Mouse (Mus musculus) limb, embryonic 14.5 days (tissue): ENCODE data around the gene Srsf6. TPM values are rescaled to one million over a fixed set of nuclear protein-coding genes. Genes with fewer than 3 reads are reported as not detected.
"Not testable (repeated sequence)": the region's sequence is repeated elsewhere in the genome, so short reads cannot be mapped to it uniquely, and the experiment has no call there.

Experiments used
- ATAC-seq: fragments of 200-750 bp; cut with Nextera tagmentation; 2 replicates; pipeline ENCODE4 v1.8.0; 2017; ENCODE audit warnings: low read depth, moderate number of reproducible peaks, moderate TSS enrichment; ENCODE audit not compliant: low FRiP score
- DNase-seq: peaks from one replicate; pipeline ENCODE4 v3.0.0-alpha.2; 2015; ENCODE audit warnings: low spot score
- H3K27ac ChIP-seq: fragments of 300-500 bp; sonication (generic); replicated peaks from 2 replicates; pipeline ENCODE4 v1.5.1; 2014; ENCODE audit warnings: low read depth, mild to moderate bottlenecking, low read length, moderate library complexity, mixed read lengths
- H3K27me3 ChIP-seq: fragments of 300-500 bp; sonication (generic); 2 replicates; pipeline ENCODE4 v1.6.1; 2014; ENCODE audit warnings: low read length, mixed read lengths; ENCODE audit not compliant: control insufficient read depth, insufficient read depth
- H3K36me3 ChIP-seq: fragments of 300-500 bp; sonication (generic); 2 replicates; pipeline ENCODE4 v1.6.1; 2014; ENCODE audit warnings: mild to moderate bottlenecking, low read length, moderate library complexity, mixed read lengths; ENCODE audit not compliant: control insufficient read depth, insufficient read depth
- H3K4me1 ChIP-seq: fragments of 300-500 bp; sonication (generic); 2 replicates; pipeline ENCODE4 v1.6.1; 2014; ENCODE audit warnings: antibody characterized with exemption, low read length, mixed read lengths; ENCODE audit not compliant: control insufficient read depth, insufficient read depth
- H3K4me2 ChIP-seq: fragments of 300-500 bp; sonication (generic); replicated peaks from 2 replicates; pipeline ENCODE4 v1.6.1; 2014; ENCODE audit warnings: low read depth, mild to moderate bottlenecking, low read length, moderate library complexity; ENCODE audit not compliant: severe bottlenecking
- H3K4me3 ChIP-seq: fragments of 300-500 bp; sonication (generic); replicated peaks from 2 replicates; pipeline ENCODE4 v1.5.1; 2014; ENCODE audit warnings: low read length
- H3K9ac ChIP-seq: fragments of 300-500 bp; sonication (generic); 2 replicates; pipeline ENCODE4 v1.6.1; 2014; ENCODE audit warnings: mild to moderate bottlenecking, low read depth, low read length, moderate library complexity; ENCODE audit not compliant: severe bottlenecking
- H3K9me3 ChIP-seq: fragments of 300-500 bp; sonication (generic); 2 replicates; pipeline ENCODE4 v1.6.1; 2016; ENCODE audit warnings: low read length; ENCODE audit not compliant: control insufficient read depth
- POLR2A ChIP-seq: fragments of 200-500 bp; IDR thresholded peaks from 2 replicates; pipeline ENCODE4 v1.8.0; 2012; ENCODE audit warnings: inconsistent platforms, mild to moderate bottlenecking, moderate library complexity, borderline replicate concordance; ENCODE audit not compliant: insufficient read depth, insufficient read length; ENCODE audit errors: extremely low read depth
- WGBS: fragments of 180-500 bp; shearing (Covaris S2); extraction: QIAGEN DNeasy Blood & Tissue Kit; methylation state at CpG from one replicate; pipeline ENCODE4 v1.1.7; 2014; 5-methylcytosine and 5-hydroxymethylcytosine counted together
- polyA plus RNA-seq, 2 experiments: library from polyadenylated mRNA; depleted of rRNA in 1 of 2; stranded (reverse) in 1 of 2; unstranded in 1 of 2; fragments of >200 nt; fragmentation: Nextera tagmentation in 1 of 2; extraction: Ambion mirVana in 1 of 2; gene quantifications; 2 replicates each; pipeline versions ENCODE4 v1.2.1 to v1.2.3; 2012 to 2014

Srsf6 gene
- polyA plus RNA-seq, 2 experiments, result 197 to 535 TPM

- Histone ChIP-seq H3K36me3 (no peaks in the 10 kb centered on the region), H3K4me3 (no peak overlapping the region), H3K9ac (no peak overlapping the region), H3K4me1 (no peaks in the 10 kb centered on the region), H3K27ac (no peak overlapping the region), H3K27me3 (no peaks in the 10 kb centered on the region), H3K4me2 (no peak overlapping the region), H3K9me3 (no peaks in the 10 kb centered on the region)
- ATAC-seq, result no peak
- no peak for DNase-seq
- WGBS, result 79% methylated on average over 12 of the region's 12 CpGs
- TF ChIP-seq POLR2A, result no peak
Measured at GRCm38 (mm10) chr2:162889731-162890130, 41.6 kb upstream of the Srsf6 start.

- H3K27me3 ChIP-seq, ATAC-seq, H3K4me1 ChIP-seq, H3K27ac ChIP-seq, H3K4me2 ChIP-seq, H3K9ac ChIP-seq, H3K4me3 ChIP-seq, H3K36me3 ChIP-seq, DNase-seq, H3K9me3 ChIP-seq: not testable (repeated sequence)
- WGBS, result 81% methylated on average over 3 of the region's 3 CpGs
Measured at GRCm38 (mm10) chr2:162892979-162893378, 38.3 kb upstream of the Srsf6 start.

GRCm38 (mm10) chr2:162899256-162899655 lies 32.1 kb upstream of the Srsf6 start:
- H3K9me3 ChIP-seq, H3K27me3 ChIP-seq, DNase-seq, H3K4me1 ChIP-seq, H3K4me3 ChIP-seq, H3K4me2 ChIP-seq, ATAC-seq, H3K36me3 ChIP-seq, H3K27ac ChIP-seq, H3K9ac ChIP-seq: not testable (repeated sequence)
- WGBS, result 85% methylated on average over 16 of the region's 20 CpGs

- no peak for DNase-seq
- no peak overlapping the region for H3K4me3 ChIP-seq
- H3K27ac ChIP-seq, result no peak overlapping the region
- H3K27me3 ChIP-seq, result no peaks in the 10 kb centered on the region
- no peak overlapping the region for H3K9ac ChIP-seq
- no peaks in the 10 kb centered on the region for H3K36me3 ChIP-seq
- H3K4me2 ChIP-seq, result no peak overlapping the region
- H3K9me3 ChIP-seq, result no peaks in the 10 kb centered on the region
- no peak for ATAC-seq
- WGBS, result 78% methylated on average over 12 of the region's 12 CpGs
- no peaks in the 10 kb centered on the region for H3K4me1 ChIP-seq
- no peak for TF ChIP-seq POLR2A
Measured at GRCm38 (mm10) chr2:162899880-162900589, 31.3 kb upstream of the Srsf6 start.

- Histone ChIP-seq H3K9ac (no peak overlapping the region), H3K9me3 (no peaks in the 10 kb centered on the region), H3K27ac (no peak overlapping the region), H3K4me1 (no peaks in the 10 kb centered on the region), H3K27me3 (no peaks in the 10 kb centered on the region), H3K4me3 (no peak overlapping the region), H3K4me2 (no peak overlapping the region), H3K36me3 (no peaks in the 10 kb centered on the region)
- no peak for TF ChIP-seq POLR2A
- WGBS, result 47% methylated on average over 2 of the region's 2 CpGs
- DNase-seq (no peak), ATAC-seq (no peak)
Measured at GRCm38 (mm10) chr2:162900590-162900916, 30.8 kb upstream of the Srsf6 start.

- no peak for ATAC-seq
- Histone ChIP-seq H3K4me2 (no peak overlapping the region), H3K27me3 (no peaks in the 10 kb centered on the region), H3K36me3 (no peaks in the 10 kb centered on the region), H3K9ac (no peak overlapping the region), H3K4me3 (no peak overlapping the region), H3K27ac (no peak overlapping the region), H3K4me1 (no peaks in the 10 kb centered on the region), H3K9me3 (no peaks in the 10 kb centered on the region)
- WGBS, result 62% methylated on average over 4 of the region's 4 CpGs
- no peak for TF ChIP-seq POLR2A
- no peak for DNase-seq
Measured at GRCm38 (mm10) chr2:162905902-162906301, 25.4 kb upstream of the Srsf6 start.
